Mouse (Mus musculus): ENCODE data around the gene Phtf1. TPM values are rescaled to one million over a fixed set of nuclear protein-coding genes. Genes with fewer than 3 reads are reported as not detected.

Phtf1 gene
- polyA plus RNA-seq, 1 experiment = 21.8 TPM

DNA sequence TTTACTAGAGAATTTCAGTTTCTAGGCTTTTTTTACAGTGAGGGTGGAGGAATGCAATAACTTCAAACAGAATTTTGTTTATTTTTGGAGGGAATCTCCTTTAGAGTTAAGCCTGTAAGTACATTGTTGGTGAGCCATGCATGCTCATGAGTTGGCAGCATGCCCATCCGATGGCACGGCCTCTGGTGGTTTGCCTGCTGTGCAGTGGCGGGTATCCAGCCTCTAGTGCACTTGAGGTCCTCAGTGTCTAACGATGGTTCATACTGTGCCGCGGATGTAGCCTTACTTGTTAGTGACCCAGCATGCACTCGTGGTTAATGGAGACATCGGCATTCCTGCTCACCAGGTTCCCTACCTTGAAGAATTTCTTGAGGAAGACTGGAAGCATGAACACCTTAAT is 39.6 kb downstream of the Phtf1 start:
- Histone ChIP-seq H3K27ac (ENCODE audit: insufficient read depth, low read length) (no peak overlapping the region), H3K9me3 (replicated peaks; ENCODE audit: control insufficient read depth, insufficient read depth, low read length, poor library complexity, severe bottlenecking) (no peaks in the 10 kb centered on the region), H3K27me3 (ENCODE audit: control insufficient read depth, insufficient read depth, low read length, poor library complexity, severe bottlenecking) (no peaks in the 10 kb centered on the region), H3K4me1 (ENCODE audit: control insufficient read depth, insufficient read depth, low read length) (no peaks in the 10 kb centered on the region), H3K36me3 (ENCODE audit: control insufficient read depth, insufficient read depth, low read length, poor library complexity, severe bottlenecking) (peaks cover 3% of the 10 kb centered on the region; the same call in 1 of the 2 replicates), H3K9ac (ENCODE audit: low read depth, poor library complexity, severe bottlenecking) (no peak overlapping the region), H3K4me3 (ENCODE audit: low read depth, low read length) (no peak overlapping the region)
- no peak for TF ChIP-seq POLR2A (IDR thresholded peaks at IDR 0.05; ENCODE audit: insufficient read depth, low read length)
- no peak for TF ChIP-seq EP300 (IDR thresholded peaks at IDR 0.05; ENCODE audit: insufficient read depth, low read depth, low read length)
- no peak for TF ChIP-seq CTCF (IDR thresholded peaks at IDR 0.05; ENCODE audit: low read depth, low read length)

DNA sequence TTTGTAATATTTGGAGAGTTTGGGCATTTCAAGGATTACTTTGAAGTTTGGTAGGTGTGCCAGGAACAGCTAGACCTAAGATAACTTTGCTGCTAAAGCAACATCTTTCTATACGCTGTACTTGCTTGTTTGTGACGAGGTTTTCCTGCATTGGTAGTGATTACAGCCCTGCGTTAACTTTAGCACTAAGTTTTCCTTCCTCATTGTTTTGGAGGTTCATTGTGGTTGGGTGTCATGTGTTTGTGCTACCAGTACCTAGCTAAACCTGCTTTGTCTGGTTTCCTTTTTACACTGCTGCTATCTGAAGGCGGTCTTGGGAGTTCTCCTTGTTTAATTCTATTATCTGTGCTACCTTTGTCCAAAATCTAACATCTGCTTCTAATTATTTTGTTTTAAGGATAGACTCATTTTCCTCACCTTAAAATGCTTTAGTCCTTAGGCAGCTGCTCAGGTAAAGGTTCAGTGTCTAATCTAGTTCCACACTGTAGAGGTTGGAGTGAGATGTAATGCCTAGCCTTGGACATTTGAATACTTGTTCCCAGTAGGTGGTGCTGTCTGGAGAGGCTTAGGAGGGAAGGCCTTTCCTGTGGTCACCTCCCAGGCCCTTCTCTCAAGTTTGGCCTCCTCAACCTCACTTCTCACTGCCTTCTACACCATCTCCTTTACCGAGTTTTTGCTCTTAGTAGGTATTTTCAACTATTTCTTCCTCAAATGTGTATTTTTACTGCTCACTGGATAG is 42.2 kb downstream of the Phtf1 start:
- Histone ChIP-seq H3K4me3 (ENCODE audit: low read depth, low read length) (no peak overlapping the region), H3K36me3 (ENCODE audit: control insufficient read depth, insufficient read depth, low read length, poor library complexity, severe bottlenecking) (peaks cover 3% of the 10 kb centered on the region; the same call in 1 of the 2 replicates), H3K4me1 (ENCODE audit: control insufficient read depth, insufficient read depth, low read length) (no peaks in the 10 kb centered on the region), H3K9ac (ENCODE audit: low read depth, poor library complexity, severe bottlenecking) (no peak overlapping the region), H3K9me3 (replicated peaks; ENCODE audit: control insufficient read depth, insufficient read depth, low read length, poor library complexity, severe bottlenecking) (no peaks in the 10 kb centered on the region), H3K27ac (ENCODE audit: insufficient read depth, low read length) (no peak overlapping the region), H3K27me3 (ENCODE audit: control insufficient read depth, insufficient read depth, low read length, poor library complexity, severe bottlenecking) (no peaks in the 10 kb centered on the region)
- no peak for TF ChIP-seq POLR2A (IDR thresholded peaks at IDR 0.05; ENCODE audit: insufficient read depth, low read length)
- TF ChIP-seq EP300 (IDR thresholded peaks at IDR 0.05; ENCODE audit: insufficient read depth, low read depth, low read length) = no peak
- peak; percentile 41 for TF ChIP-seq CTCF (IDR thresholded peaks at IDR 0.05; ENCODE audit: low read depth, low read length)

DNA sequence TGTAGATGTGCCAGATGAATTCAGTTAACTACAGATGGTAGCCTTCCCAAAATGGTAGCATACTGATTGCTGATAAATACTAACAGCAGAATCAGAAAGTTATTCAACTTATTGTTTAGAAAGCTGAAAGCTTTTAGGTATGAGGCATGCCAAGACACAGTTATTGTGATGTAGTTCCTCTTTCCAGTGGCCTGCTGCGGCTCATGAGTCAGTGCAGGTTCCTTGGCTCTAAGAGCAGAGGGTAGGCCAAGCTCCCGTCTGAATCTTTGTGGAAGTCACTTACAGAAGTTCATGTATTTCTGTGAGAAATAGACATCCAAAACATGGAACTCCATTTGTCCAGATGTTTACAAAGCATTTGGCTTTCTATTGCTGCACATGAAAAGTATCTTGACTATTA is 44.1 kb downstream of the Phtf1 start:
- no peaks in the 10 kb centered on the region for H3K9me3 ChIP-seq (replicated peaks; ENCODE audit: control insufficient read depth, insufficient read depth, low read length, poor library complexity, severe bottlenecking)
- H3K27me3 ChIP-seq (ENCODE audit: control insufficient read depth, insufficient read depth, low read length, poor library complexity, severe bottlenecking) = no peaks in the 10 kb centered on the region
- no peak overlapping the region for H3K4me3 ChIP-seq (ENCODE audit: low read depth, low read length)
- TF ChIP-seq CTCF (IDR thresholded peaks at IDR 0.05; ENCODE audit: low read depth, low read length) (no peak), POLR2A (IDR thresholded peaks at IDR 0.05; ENCODE audit: insufficient read depth, low read length) (no peak), EP300 (IDR thresholded peaks at IDR 0.05; ENCODE audit: insufficient read depth, low read depth, low read length) (no peak)
- H3K4me1 ChIP-seq (ENCODE audit: control insufficient read depth, insufficient read depth, low read length) = no peaks in the 10 kb centered on the region
- 0 out of 2 replicates have a peak, but pooled peaks cover 2% of the 10 kb centered on the region for H3K36me3 ChIP-seq (ENCODE audit: control insufficient read depth, insufficient read depth, low read length, poor library complexity, severe bottlenecking)
- no peak overlapping the region for H3K27ac ChIP-seq (ENCODE audit: insufficient read depth, low read length)
- no peak overlapping the region for H3K9ac ChIP-seq (ENCODE audit: low read depth, poor library complexity, severe bottlenecking)

DNA sequence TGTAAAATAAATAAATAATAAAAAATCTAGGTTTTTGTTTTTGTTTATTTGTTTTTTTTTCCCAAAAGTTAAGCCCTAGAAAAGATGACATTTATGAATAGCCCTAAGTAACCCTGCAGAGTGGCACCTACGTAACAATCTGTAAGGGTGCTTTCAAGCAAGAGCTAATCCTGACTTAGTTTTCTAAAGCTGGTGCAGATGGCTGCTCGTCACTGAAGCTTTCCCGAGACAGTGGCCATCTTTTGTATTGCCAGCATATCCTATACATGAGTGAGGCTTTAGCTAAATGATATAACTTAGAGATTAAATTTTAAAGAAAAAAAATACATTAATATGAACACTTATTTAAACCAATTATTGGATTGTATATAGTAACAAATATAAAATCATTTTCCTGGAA is 50.0 kb downstream of the Phtf1 start:
- no peaks in the 10 kb centered on the region for H3K9me3 ChIP-seq (replicated peaks; ENCODE audit: control insufficient read depth, insufficient read depth, low read length, poor library complexity, severe bottlenecking)
- no peaks in the 10 kb centered on the region for H3K27me3 ChIP-seq (ENCODE audit: control insufficient read depth, insufficient read depth, low read length, poor library complexity, severe bottlenecking)
- H3K4me1 ChIP-seq (ENCODE audit: control insufficient read depth, insufficient read depth, low read length) = no peaks in the 10 kb centered on the region
- no peak overlapping the region for H3K4me3 ChIP-seq (ENCODE audit: low read depth, low read length)
- H3K9ac ChIP-seq (ENCODE audit: low read depth, poor library complexity, severe bottlenecking) = no peak overlapping the region
- H3K36me3 ChIP-seq (ENCODE audit: control insufficient read depth, insufficient read depth, low read length, poor library complexity, severe bottlenecking) = 0 out of 2 replicates have a peak, but pooled peaks cover 2% of the 10 kb centered on the region
- H3K27ac ChIP-seq (ENCODE audit: insufficient read depth, low read length) = no peak overlapping the region
- TF ChIP-seq CTCF (IDR thresholded peaks at IDR 0.05; ENCODE audit: low read depth, low read length) (no peak), POLR2A (IDR thresholded peaks at IDR 0.05; ENCODE audit: insufficient read depth, low read length) (no peak), EP300 (IDR thresholded peaks at IDR 0.05; ENCODE audit: insufficient read depth, low read depth, low read length) (no peak)

DNA sequence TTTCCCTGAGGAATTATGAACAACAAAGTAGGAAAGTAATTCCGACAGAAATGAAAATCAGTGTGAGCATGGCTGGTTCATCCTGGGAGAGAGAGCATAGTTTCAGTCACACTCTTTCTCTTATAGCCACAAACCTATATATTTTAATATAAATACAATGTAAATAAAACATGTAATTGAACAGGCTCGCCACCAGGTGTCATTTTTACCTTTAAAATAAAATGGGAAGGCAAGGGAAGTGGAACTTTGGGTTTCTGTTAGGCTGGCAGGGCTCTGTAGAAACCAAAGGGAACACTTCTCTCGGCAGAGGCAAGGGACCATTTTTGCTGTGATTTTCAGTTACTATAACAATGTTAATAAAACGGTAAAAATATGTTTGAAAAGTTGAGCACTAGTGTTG is 51.5 kb downstream of the Phtf1 start:
- no peaks in the 10 kb centered on the region for H3K9me3 ChIP-seq (replicated peaks; ENCODE audit: control insufficient read depth, insufficient read depth, low read length, poor library complexity, severe bottlenecking)
- no peak overlapping the region for H3K4me3 ChIP-seq (ENCODE audit: low read depth, low read length)
- TF ChIP-seq EP300 (IDR thresholded peaks at IDR 0.05; ENCODE audit: insufficient read depth, low read depth, low read length) (no peak), POLR2A (IDR thresholded peaks at IDR 0.05; ENCODE audit: insufficient read depth, low read length) (no peak), CTCF (IDR thresholded peaks at IDR 0.05; ENCODE audit: low read depth, low read length) (no peak)
- no peak overlapping the region for H3K9ac ChIP-seq (ENCODE audit: low read depth, poor library complexity, severe bottlenecking)
- no peaks in the 10 kb centered on the region for H3K4me1 ChIP-seq (ENCODE audit: control insufficient read depth, insufficient read depth, low read length)
- 0 out of 2 replicates have a peak, but pooled peaks cover 2% of the 10 kb centered on the region for H3K36me3 ChIP-seq (ENCODE audit: control insufficient read depth, insufficient read depth, low read length, poor library complexity, severe bottlenecking)
- no peak overlapping the region for H3K27ac ChIP-seq (ENCODE audit: insufficient read depth, low read length)
- no peaks in the 10 kb centered on the region for H3K27me3 ChIP-seq (ENCODE audit: control insufficient read depth, insufficient read depth, low read length, poor library complexity, severe bottlenecking)

DNA sequence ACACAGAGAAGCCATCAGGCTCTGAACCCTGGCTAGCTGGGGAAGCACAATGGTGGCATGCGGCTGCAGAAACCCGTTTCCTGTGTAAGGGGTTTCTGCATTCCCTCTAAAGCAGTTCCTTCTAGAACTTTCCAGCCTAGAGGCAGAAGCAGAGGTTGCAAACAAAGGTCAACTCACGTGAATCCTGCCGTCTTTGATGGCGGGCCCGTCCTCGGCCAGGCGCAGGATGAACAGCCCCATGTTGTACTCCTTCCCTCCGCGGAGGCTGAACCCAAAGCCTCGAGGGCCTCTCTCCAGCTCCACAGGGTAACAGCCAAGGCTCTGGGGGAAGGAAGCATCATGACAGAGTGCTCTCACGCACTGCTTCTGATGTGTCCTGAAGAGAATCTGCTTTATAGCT is 52.2 kb downstream of the Phtf1 start:
- Histone ChIP-seq H3K27ac (ENCODE audit: insufficient read depth, low read length) (no peak overlapping the region), H3K9me3 (replicated peaks; ENCODE audit: control insufficient read depth, insufficient read depth, low read length, poor library complexity, severe bottlenecking) (no peaks in the 10 kb centered on the region), H3K36me3 (ENCODE audit: control insufficient read depth, insufficient read depth, low read length, poor library complexity, severe bottlenecking) (0 out of 2 replicates have a peak, but pooled peaks cover 2% of the 10 kb centered on the region), H3K4me1 (ENCODE audit: control insufficient read depth, insufficient read depth, low read length) (no peaks in the 10 kb centered on the region), H3K4me3 (ENCODE audit: low read depth, low read length) (no peak overlapping the region; the same call in 1 of the 2 replicates), H3K9ac (ENCODE audit: low read depth, poor library complexity, severe bottlenecking) (no peak overlapping the region), H3K27me3 (ENCODE audit: control insufficient read depth, insufficient read depth, low read length, poor library complexity, severe bottlenecking) (no peaks in the 10 kb centered on the region)
- no peak for TF ChIP-seq POLR2A (IDR thresholded peaks at IDR 0.05; ENCODE audit: insufficient read depth, low read length)
- TF ChIP-seq CTCF (IDR thresholded peaks at IDR 0.05; ENCODE audit: low read depth, low read length) = no peak
- no peak for TF ChIP-seq EP300 (IDR thresholded peaks at IDR 0.05; ENCODE audit: insufficient read depth, low read depth, low read length)
